Mouse (Mus musculus) liver, embryonic 16.5 days (tissue): Measurements from ENCODE around the gene Gxylt1. TPM values are rescaled to one million over a fixed set of nuclear protein-coding genes. Genes with fewer than 3 reads are reported as not detected.
"Not testable (repeated sequence)": the region's sequence is repeated elsewhere in the genome, so short reads cannot be mapped to it uniquely, and the experiment has no call there.

Experiments
- ATAC-seq: fragments of 200-750 bp; cut with Nextera tagmentation; 2 replicates; pipeline ENCODE4 v1.8.0; 2017; ENCODE audit warnings: low read depth, mild to moderate bottlenecking, moderate number of reproducible peaks, moderate library complexity
- H3K27ac ChIP-seq: fragments of 300-500 bp; sonication (generic); 2 replicates; pipeline ENCODE4 v1.5.1; 2014; ENCODE audit warnings: mild to moderate bottlenecking, low read length
- H3K27me3 ChIP-seq: fragments of 300-500 bp; sonication (generic); 2 replicates; pipeline ENCODE4 v1.6.1; 2014; ENCODE audit warnings: low read depth, low read length, mixed read lengths; ENCODE audit not compliant: control insufficient read depth, insufficient read depth
- H3K36me3 ChIP-seq: fragments of 300-500 bp; sonication (generic); 2 replicates; pipeline ENCODE4 v1.6.1; 2014; ENCODE audit warnings: mild to moderate bottlenecking; ENCODE audit not compliant: control insufficient read depth, insufficient read depth
- H3K4me1 ChIP-seq: fragments of 300-500 bp; sonication (generic); 2 replicates; pipeline ENCODE4 v1.6.1; 2014; ENCODE audit warnings: low read depth, low read length, mixed read lengths; ENCODE audit not compliant: control insufficient read depth
- H3K4me2 ChIP-seq: fragments of 300-500 bp; sonication (generic); 2 replicates; pipeline ENCODE4 v1.6.1; 2014; ENCODE audit warnings: low read depth, low read length, mixed read lengths
- H3K4me3 ChIP-seq: fragments of 300-500 bp; sonication (generic); 2 replicates; pipeline ENCODE4 v1.5.1; 2014; ENCODE audit warnings: low read depth, mild to moderate bottlenecking, low read length
- H3K9ac ChIP-seq: fragments of 300-500 bp; sonication (generic); 2 replicates; pipeline ENCODE4 v1.6.1; 2014; ENCODE audit warnings: low read depth, low read length
- H3K9me3 ChIP-seq: fragments of 300-500 bp; sonication (generic); replicated peaks from 2 replicates; pipeline ENCODE4 v1.6.1; 2016; ENCODE audit warnings: low read length; ENCODE audit not compliant: control insufficient read depth
- WGBS: fragments of 180-500 bp; shearing (Covaris S2); extraction: QIAGEN DNeasy Blood & Tissue Kit; methylation state at CpG from one replicate; pipeline ENCODE4 v1.1.7; 2014; ENCODE audit not compliant: insufficient replicate concordance; 5-methylcytosine and 5-hydroxymethylcytosine counted together
- polyA plus RNA-seq: library from polyadenylated mRNA; unstranded; fragments of >200 nt; fragmentation: Nextera tagmentation; extraction: Ambion mirVana; gene quantifications from 2 replicates; pipeline ENCODE4 v1.2.1, GENCODE M21; 2015

The Gxylt1 gene
- polyA plus RNA-seq: 2.8 and 2.9 TPM in 2 replicates

DNA sequence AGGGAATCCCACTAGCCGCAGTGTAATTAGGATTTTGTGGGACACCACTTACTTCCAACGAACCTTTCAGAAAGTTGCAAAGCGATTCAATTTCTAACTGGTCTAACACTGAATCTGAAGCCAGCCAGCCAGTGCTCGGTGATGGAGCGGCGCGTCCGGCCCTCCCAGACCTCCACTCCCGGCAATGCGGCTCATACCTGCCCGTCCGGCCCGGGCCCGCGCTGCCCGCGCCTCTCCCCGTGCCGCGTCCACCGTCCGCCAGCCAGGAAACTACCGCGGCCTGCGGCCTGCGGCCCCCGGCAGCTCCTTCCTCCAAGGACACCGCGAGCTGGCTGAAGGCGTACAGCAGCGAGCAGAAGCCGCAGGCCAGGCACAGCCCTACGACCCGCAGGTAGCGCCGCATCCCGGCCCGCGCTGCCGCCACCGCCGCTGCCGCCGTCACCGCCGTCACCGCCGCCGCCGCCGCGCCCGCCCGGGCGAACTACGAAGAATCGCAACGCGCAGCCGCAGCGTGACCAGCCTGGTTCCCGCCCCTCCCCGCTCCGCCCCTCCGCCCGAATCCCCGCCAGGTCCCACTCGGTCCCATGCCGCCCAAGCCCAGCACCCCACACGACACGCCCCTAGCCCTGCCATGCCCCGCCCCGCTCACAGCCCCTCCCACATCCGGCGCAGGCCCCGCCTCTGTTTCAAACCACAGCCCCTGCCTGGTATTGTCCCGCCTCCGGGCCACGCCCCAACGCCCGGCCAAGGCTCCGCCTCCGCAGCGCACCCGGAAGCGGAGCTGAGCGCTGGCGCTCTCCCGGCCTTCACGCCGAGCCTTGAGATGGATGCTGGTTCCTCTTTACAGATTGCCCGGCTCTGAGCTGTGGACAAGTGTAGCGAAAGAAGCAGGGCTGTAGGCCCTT is at the start of gene Gxylt1:
Gxylt1 (minus strand) TSS at position 501 of the 905 bp plus-strand sequence.
- H3K4me1 ChIP-seq: peaks cover 32% of the 10 kb centered on the region
- under 1% methylated on average over 91 of the region's 93 CpGs for WGBS
- peak within 1 kb of the TSS; percentile 84 for H3K4me3 ChIP-seq
- H3K9ac ChIP-seq: peak within 1 kb of the TSS; percentile 87
- no peaks in the 10 kb centered on the region for H3K9me3 ChIP-seq
- no peaks in the 10 kb centered on the region for H3K27me3 ChIP-seq
- H3K4me2 ChIP-seq: peak within 1 kb of the TSS; percentile 94
- peak within 1 kb of the TSS; percentile 87 for H3K27ac ChIP-seq
- ATAC-seq: peak; percentile 96
- no peaks in the 10 kb centered on the region for H3K36me3 ChIP-seq

GRCm38 (mm10) chr15:93318781-93319180 is 43.8 kb upstream of the Gxylt1 start:
- Histone ChIP-seq H3K9ac (no peak overlapping the region), H3K36me3 (no peaks in the 10 kb centered on the region), H3K9me3 (no peaks in the 10 kb centered on the region), H3K4me1 (no peaks in the 10 kb centered on the region), H3K27ac (no peak overlapping the region), H3K4me3 (no peak overlapping the region), H3K27me3 (no peaks in the 10 kb centered on the region), H3K4me2 (no peak overlapping the region)
- peak; percentile 66; the same call in 1 of the 2 replicates for ATAC-seq
- 58% methylated on average over 1 of the region's 1 CpGs for WGBS

DNA sequence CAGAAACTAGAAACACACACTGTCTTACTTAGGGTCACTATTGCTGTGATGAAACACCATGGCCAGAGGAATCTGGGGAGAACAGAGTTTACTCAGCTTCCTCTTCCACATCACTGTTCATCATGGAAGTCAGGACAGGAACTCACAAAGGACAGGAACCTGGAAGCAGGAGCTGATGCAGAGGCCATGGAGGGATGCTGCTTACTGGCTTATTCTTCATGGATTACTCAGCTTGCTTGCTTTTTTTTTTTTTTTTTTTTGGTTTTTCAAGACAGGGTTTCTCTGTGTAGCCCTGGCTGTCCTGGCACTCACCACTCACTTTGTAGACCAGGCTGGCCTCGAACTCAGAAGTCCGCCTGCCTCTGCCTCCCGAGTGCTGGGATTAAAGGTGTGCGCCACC is 35.3 kb upstream of the Gxylt1 start:
- H3K9ac ChIP-seq, H3K27ac ChIP-seq, H3K9me3 ChIP-seq, ATAC-seq, H3K4me3 ChIP-seq, H3K27me3 ChIP-seq, H3K36me3 ChIP-seq, H3K4me1 ChIP-seq, H3K4me2 ChIP-seq: not testable (repeated sequence)
- WGBS: 80% methylated on average over 4 of the region's 4 CpGs

DNA sequence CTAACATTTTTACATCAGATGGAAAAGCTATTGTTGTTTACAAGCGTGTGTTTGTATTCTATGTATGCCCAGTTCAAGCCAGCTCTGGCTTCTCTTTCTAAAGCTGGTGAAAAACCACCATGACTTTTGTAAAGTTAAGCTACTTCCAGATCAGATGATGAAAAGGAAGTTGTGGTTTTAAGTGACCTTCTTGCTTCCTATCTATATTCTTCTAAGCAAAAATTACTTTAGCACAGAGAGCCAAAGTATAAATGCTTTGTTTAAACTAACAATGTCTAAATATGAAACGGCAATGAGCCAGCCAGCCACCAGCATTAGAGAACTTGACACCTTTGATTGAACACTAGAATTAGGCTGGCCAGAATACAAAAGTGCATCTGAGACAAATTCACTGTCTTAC is 23.2 kb upstream of the Gxylt1 start:
- 32% methylated on average over 2 of the region's 2 CpGs for WGBS
- no peaks in the 10 kb centered on the region for H3K9me3 ChIP-seq
- H3K27ac ChIP-seq: no peak overlapping the region
- no peaks in the 10 kb centered on the region for H3K27me3 ChIP-seq
- no peaks in the 10 kb centered on the region; the same call in 1 of the 2 replicates for H3K4me1 ChIP-seq
- no peaks in the 10 kb centered on the region for H3K36me3 ChIP-seq
- H3K9ac ChIP-seq: no peak overlapping the region
- ATAC-seq: no peak
- H3K4me2 ChIP-seq: no peak overlapping the region
- no peak overlapping the region for H3K4me3 ChIP-seq

DNA sequence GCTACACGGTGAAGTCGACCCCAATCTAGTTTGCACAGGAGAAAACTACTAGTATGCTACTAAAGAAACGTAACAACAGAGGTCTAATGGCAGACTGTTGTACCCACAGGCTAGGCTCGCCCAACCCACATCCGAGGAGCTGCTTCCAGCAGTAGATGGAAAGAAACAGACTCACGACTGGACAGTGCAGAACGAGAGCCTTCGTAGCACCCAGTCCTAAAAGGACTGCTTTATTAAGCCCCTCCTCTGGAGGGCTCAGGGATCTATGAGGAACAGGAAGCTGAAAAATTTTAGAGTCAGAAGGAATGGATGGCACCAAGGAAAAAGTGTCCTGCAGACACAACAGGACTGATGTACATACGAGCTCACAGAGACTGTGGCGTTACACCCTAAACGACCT is 19.5 kb upstream of the Gxylt1 start:
- H3K4me2 ChIP-seq: no peak overlapping the region
- no peaks in the 10 kb centered on the region for H3K36me3 ChIP-seq
- no peaks in the 10 kb centered on the region for H3K9me3 ChIP-seq
- H3K4me3 ChIP-seq: no peak overlapping the region
- no peaks in the 10 kb centered on the region; the same call in 1 of the 2 replicates for H3K4me1 ChIP-seq
- no peak overlapping the region for H3K27ac ChIP-seq
- 40% methylated on average over 11 of the region's 11 CpGs for WGBS
- H3K9ac ChIP-seq: no peak overlapping the region
- H3K27me3 ChIP-seq: no peaks in the 10 kb centered on the region
- no peak for ATAC-seq

DNA sequence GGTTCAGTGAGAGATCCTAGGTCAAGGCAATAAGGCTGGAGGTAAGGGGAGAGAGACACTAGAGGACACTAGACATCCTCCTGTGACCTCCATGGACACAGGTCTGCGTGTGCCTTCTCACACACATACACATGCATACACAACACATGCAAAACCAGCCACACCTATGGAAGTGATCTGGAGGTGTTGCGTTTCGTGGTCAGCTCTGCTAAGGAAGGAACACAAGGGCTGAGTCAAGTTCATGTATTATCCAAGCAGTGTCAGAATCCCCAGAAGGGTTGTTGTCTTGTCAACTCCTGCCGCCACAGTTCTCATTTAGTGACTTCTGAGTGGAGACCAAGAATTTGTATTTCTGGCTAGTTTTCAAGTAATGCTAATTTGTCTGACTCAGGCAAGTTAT is 13.3 kb upstream of the Gxylt1 start:
- no peak overlapping the region for H3K27ac ChIP-seq
- no peak for ATAC-seq
- no peak overlapping the region for H3K9ac ChIP-seq
- no peaks in the 10 kb centered on the region for H3K9me3 ChIP-seq
- H3K4me3 ChIP-seq: no peak overlapping the region
- 78% methylated on average over 4 of the region's 4 CpGs for WGBS
- peaks cover 3% of the 10 kb centered on the region; the same call in 1 of the 2 replicates for H3K36me3 ChIP-seq
- H3K4me2 ChIP-seq: no peak overlapping the region
- peaks cover 8% of the 10 kb centered on the region for H3K4me1 ChIP-seq
- H3K27me3 ChIP-seq: no peaks in the 10 kb centered on the region

GRCm38 (mm10) chr15:93287628-93288027 is 12.6 kb upstream of the Gxylt1 start:
- no peak overlapping the region for H3K4me2 ChIP-seq
- H3K27me3 ChIP-seq: no peaks in the 10 kb centered on the region
- H3K4me3 ChIP-seq: no peak overlapping the region
- no peaks in the 10 kb centered on the region for H3K9me3 ChIP-seq
- peaks cover 3% of the 10 kb centered on the region; the same call in 1 of the 2 replicates for H3K36me3 ChIP-seq
- no peak for ATAC-seq
- 45% methylated on average over 2 of the region's 2 CpGs for WGBS
- peaks cover 8% of the 10 kb centered on the region for H3K4me1 ChIP-seq
- H3K27ac ChIP-seq: no peak overlapping the region
- H3K9ac ChIP-seq: no peak overlapping the region

- Histone ChIP-seq H3K4me1 (peaks cover 8% of the 10 kb centered on the region), H3K4me2 (peak overlapping the region; percentile 13; the same call in 1 of the 2 replicates)
- peak; percentile 68 for ATAC-seq
Measured at GRCm38 (mm10) chr15:93285244-93285643, 10.3 kb upstream of the Gxylt1 start.

GRCm38 (mm10) chr15:93284326-93284725 is 9.3 kb upstream of the Gxylt1 start:
- WGBS: 45% methylated on average over 6 of the region's 6 CpGs
- no peak overlapping the region for H3K4me3 ChIP-seq
- H3K27ac ChIP-seq: peak overlapping the region; percentile 50; the same call in 1 of the 2 replicates
- H3K9me3 ChIP-seq: no peaks in the 10 kb centered on the region
- ATAC-seq: peak; percentile 86
- H3K9ac ChIP-seq: no peak overlapping the region
- no peaks in the 10 kb centered on the region for H3K27me3 ChIP-seq
- H3K36me3 ChIP-seq: peaks cover 3% of the 10 kb centered on the region; the same call in 1 of the 2 replicates
- H3K4me2 ChIP-seq: peak overlapping the region; percentile 43
- peaks cover 8% of the 10 kb centered on the region for H3K4me1 ChIP-seq

More at GRCm38 (mm10) chr15:93285244-93285643, 10.3 kb upstream of the Gxylt1 start:
- Histone ChIP-seq H3K27me3 (no peaks in the 10 kb centered on the region), H3K27ac (peak overlapping the region; percentile 41; the same call in 1 of the 2 replicates), H3K4me3 (no peak overlapping the region), H3K36me3 (peaks cover 3% of the 10 kb centered on the region; the same call in 1 of the 2 replicates), H3K9ac (no peak overlapping the region), H3K9me3 (no peaks in the 10 kb centered on the region)
- WGBS: 69% methylated on average over 15 of the region's 15 CpGs
